Mouse (Mus musculus): ENCODE measurements around the gene Zfp609. TPM values are rescaled to one million over a fixed set of nuclear protein-coding genes. Genes with fewer than 3 reads are reported as not detected.

Gene Zfp609
- total RNA-seq, 2 experiments from 2014 or later: 23.2 to 28.0 TPM

GRCm38 (mm10) chr9:65823716-65824462 is 3.5 kb downstream of the Zfp609 start:
- intact Hi-C loops (cut with DNase I): loop anchor here (2.0 kb wide), 1 partner anchor 13 kb away; no protein-coding TSS in a partner anchor
- no peak for DNase-seq (ENCODE audit: low spot score)

DNA sequence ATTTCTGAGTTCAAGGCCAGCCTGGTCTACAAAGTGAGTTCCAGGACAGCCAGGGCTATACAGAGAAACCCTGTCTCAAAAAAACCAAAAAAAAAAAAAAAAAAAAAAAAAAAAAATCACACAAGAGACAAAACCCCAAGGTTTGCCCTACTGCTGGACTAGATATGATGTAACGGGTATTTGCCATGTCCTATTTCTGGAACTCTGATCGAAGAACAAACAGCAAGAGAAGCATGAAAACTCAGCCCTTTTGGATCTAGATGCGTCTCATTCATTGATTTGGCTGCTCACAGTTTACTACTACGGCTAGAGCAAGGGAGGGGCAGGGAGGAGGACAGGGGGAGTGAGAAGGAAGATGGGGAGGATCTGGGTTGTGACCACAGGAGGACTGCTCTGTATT is 5.4 kb downstream of the Zfp609 start:
- no peak for DNase-seq (ENCODE audit: low spot score)
- intact Hi-C loops (cut with DNase I): no loop called here

DNA sequence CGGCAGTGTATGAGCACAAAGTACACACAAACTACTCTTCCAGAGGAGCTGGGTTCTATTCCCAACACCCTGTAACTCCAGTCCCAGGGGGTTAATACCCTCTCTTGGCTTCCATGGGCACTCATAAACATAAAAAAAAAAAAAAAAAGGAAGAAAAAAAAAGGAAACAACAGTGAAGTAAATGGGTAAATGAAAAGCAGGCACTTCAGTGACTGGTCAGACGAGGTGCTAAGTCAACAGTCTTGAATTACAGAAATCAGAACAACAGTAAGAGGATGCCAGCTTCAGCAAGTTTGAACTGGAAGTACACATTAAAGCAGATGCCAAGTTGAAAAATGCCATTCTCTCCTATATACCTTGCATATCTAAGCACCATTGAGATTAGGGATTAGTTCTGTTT is 7.1 kb downstream of the Zfp609 start:
- intact Hi-C loops (cut with DNase I): no loop called here
- DNase-seq (ENCODE audit: low spot score): no peak

GRCm38 (mm10) chr9:65818402-65818801 is 9.0 kb downstream of the Zfp609 start:
- no peak for DNase-seq (ENCODE audit: low spot score)
- intact Hi-C loops (cut with DNase I): no loop called here

DNA sequence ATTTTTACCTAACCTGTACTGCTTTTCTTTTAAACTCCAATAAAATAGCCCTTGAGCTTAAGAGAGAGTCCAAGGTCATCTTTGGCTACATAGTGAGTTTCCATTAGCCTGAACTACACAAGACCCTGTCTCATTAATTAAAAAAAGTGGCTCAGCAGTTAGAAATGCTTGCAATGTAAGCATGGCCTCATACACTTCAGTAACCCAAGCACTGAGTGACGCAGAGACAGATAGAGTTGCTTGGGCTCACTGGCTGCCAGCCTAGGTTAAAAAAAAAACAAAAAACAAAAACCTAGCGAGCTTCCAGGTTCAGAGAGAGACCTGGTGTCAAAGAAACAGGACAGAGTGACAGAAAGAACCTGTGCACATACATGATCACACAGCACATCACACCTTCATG is 14.5 kb downstream of the Zfp609 start:
- intact Hi-C loops (cut with DNase I): no loop called here

GRCm38 (mm10) chr9:65811784-65812183 is 15.6 kb downstream of the Zfp609 start:
- DNase-seq (ENCODE audit: low spot score): no peak

More for the DNA sequence above, 14.5 kb downstream of the Zfp609 start:
- DNase-seq (ENCODE audit: low spot score): no peak

GRCm38 (mm10) chr9:65807818-65808217 is 19.5 kb downstream of the Zfp609 start:
- intact Hi-C loops (cut with DNase I): no loop called here

More at GRCm38 (mm10) chr9:65811784-65812183, 15.6 kb downstream of the Zfp609 start:
- intact Hi-C loops (cut with DNase I): loop anchor here (2.0 kb wide), 1 partner anchor 13 kb away; no protein-coding TSS in a partner anchor

DNA sequence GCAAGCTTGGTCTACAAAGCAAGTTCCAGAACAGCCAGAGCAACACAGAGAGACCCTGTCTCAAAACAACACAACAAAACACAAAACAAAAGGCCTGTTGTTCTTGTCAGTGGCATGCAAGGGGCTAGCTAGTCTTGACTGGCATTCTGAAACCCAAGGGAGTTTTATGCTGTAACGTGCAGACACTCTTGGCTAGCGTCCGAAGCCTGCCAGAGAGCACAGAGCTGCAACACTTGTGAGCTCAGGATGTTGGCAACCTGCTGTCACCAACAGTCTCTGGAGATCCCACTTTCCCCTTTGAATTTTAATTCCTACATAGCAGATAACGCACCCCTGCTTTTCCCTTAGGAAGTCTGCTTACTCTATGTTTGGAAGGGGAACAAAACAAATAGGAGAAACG is 20.1 kb downstream of the Zfp609 start:
- DNase-seq (ENCODE audit: low spot score): no peak
- intact Hi-C loops (cut with DNase I): no loop called here

More at GRCm38 (mm10) chr9:65807818-65808217, 19.5 kb downstream of the Zfp609 start:
- DNase-seq (ENCODE audit: low spot score): no peak

DNA sequence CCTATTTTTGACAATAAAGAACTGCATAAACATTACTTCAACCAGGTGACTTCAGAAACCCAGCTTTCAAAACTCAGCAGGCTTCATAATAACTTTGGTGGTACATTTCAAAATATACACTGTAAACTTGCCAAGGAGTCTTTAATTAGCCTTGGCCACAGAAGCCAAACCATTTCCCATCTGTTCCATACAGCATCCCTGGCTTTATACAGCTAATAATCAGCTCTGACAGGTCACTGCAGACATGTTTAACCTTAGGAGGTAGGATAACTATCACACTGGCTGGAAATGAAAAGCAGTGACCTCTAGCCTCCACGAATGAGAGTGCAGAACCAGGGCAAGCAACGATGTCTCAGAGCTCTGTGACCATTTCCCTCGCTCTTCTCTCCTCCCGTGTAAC is 27.6 kb downstream of the Zfp609 start:
- DNase-seq (ENCODE audit: low spot score): no peak
- intact Hi-C loops (cut with DNase I): no loop called here

DNA sequence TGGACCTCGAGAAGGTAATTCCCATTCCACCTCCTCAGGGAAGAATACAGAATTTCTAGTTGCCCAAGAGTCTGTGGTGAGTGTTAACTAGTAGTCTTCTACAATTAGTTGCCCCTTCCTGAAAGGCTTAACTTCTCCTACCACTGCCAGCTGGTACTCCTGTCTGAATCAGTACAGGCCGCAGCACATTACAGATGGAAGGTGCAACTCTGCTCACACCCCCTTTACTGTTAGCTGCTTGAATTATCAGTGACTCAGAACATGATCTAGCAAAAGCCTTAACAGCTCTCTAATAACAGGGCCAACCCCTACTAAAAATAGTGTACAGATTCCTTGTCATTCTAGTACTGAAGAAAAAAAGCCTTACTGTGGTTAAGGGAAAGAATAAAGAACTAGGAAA is 31.7 kb downstream of the Zfp609 start:
- intact Hi-C loops (cut with DNase I): no loop called here
- DNase-seq (ENCODE audit: low spot score): no peak

DNA sequence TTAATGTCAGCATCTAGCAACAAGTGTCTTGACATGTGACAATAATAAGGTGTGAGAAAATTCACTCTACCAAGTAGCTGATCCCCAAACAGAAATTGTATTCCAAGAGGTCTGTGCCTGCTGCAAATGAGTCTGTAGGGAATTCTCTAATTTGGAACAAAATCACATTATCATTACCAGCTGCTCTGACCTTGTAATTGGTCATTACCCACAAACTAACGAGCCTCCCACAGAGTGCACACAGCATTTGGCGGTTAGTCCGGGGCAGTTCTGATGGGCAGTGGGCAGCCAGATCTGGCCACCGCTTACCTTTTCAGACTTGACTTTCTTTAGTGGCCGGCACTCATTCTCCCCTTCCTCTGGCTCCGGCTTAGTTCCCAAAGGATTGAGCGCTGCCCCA is 33.1 kb downstream of the Zfp609 start:
- intact Hi-C loops (cut with DNase I): loop anchor here (5.0 kb wide), 2 partner anchors 33 to 37 kb away; partner anchors contain the start of gene Zfp609
- no peak for DNase-seq (ENCODE audit: low spot score)

DNA sequence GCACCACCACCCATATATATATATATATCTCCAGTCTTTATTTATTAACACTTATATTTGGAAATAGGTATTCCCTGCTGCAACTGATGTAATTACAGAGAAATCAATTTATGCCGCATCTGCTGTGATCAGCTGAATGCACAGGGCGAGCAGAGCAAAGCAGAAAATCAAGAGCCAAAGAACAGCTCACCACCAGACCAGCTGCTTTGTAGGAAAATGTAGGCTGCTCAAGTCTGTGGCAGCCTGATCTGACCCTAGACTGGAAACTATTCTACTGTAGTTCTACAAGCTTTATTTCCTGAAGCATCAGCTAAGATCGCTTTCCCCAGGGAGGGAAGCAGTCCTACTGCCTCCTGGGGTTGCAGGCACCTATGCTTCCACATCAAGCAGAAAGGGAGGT is 33.9 kb downstream of the Zfp609 start:
- intact Hi-C loops (cut with DNase I): loop anchor here (5.0 kb wide), 2 partner anchors 34 to 36 kb away; partner anchors contain the start of gene Zfp609
- DNase-seq (ENCODE audit: low spot score): no peak

GRCm38 (mm10) chr9:65793086-65793485 is 34.3 kb downstream of the Zfp609 start:
- intact Hi-C loops (cut with DNase I): loop anchor here (5.0 kb wide), 2 partner anchors 34 to 36 kb away; partner anchors contain the start of gene Zfp609
- no peak for DNase-seq (ENCODE audit: low spot score)

GRCm38 (mm10) chr9:65791846-65792245 is 35.5 kb downstream of the Zfp609 start:
- DNase-seq (ENCODE audit: low spot score): no peak
- intact Hi-C loops (cut with DNase I): loop anchor here (5.0 kb wide), 2 partner anchors 35 kb away; partner anchors contain the start of gene Zfp609

GRCm38 (mm10) chr9:65791106-65791505 is 36.3 kb downstream of the Zfp609 start:
- intact Hi-C loops (cut with DNase I): loop anchor here (5.0 kb wide), 2 partner anchors 34 to 36 kb away; partner anchors contain the start of gene Zfp609
- DNase-seq (ENCODE audit: low spot score): no peak

GRCm38 (mm10) chr9:65789788-65790187 is 37.6 kb downstream of the Zfp609 start:
- DNase-seq (ENCODE audit: low spot score): no peak
- intact Hi-C loops (cut with DNase I): loop anchor here (5.0 kb wide), 2 partner anchors 32 to 38 kb away; partner anchors contain the start of gene Zfp609

- intact Hi-C loops (cut with DNase I): no loop called here
- DNase-seq (ENCODE audit: low spot score): no peak
Observed at GRCm38 (mm10) chr9:65788556-65788955, 38.8 kb downstream of the Zfp609 start.

GRCm38 (mm10) chr9:65787829-65788344 is 39.5 kb downstream of the Zfp609 start:
- DNase-seq (ENCODE audit: low spot score): no peak
- intact Hi-C loops (cut with DNase I): no loop called here

GRCm38 (mm10) chr9:65786885-65787787 is 40.2 kb downstream of the Zfp609 start:
- peak; percentile 13 for DNase-seq (ENCODE audit: low spot score)
- intact Hi-C loops (cut with DNase I): no loop called here

DNA sequence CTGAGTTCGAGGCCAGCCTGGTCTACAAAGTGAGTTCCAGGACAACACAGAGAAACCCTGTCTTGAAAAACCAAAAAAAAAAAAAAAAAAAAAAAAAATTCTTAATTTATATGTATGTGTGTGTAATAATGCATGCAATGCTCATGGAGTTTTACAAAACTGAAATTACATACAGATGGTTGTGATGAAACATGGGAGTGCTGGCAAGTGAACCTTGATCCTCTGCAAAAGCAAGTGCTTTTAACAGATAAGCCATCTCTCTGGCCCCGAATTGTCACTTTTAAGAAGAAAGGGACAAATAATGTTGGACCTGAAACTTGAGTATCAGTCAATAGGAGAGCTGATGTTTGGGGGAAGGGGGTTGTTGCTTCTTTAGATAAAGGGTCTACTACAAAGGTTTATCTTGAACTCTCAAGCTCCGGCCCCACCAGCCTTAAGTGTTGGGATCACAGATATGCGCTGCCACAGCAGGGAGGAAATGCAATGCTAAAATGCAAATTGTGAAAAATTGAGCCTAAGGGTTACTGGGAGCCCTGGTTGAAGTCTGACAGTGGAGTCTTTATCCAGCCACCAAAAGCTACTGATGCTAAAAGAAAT is 41.5 kb downstream of the Zfp609 start:
- DNase-seq (ENCODE audit: low spot score): no peak
- intact Hi-C loops (cut with DNase I): no loop called here

Measured in heart, postnatal 25 days (tissue).